Mouse (Mus musculus): ENCODE results near the gene Nfx1.

DNA sequence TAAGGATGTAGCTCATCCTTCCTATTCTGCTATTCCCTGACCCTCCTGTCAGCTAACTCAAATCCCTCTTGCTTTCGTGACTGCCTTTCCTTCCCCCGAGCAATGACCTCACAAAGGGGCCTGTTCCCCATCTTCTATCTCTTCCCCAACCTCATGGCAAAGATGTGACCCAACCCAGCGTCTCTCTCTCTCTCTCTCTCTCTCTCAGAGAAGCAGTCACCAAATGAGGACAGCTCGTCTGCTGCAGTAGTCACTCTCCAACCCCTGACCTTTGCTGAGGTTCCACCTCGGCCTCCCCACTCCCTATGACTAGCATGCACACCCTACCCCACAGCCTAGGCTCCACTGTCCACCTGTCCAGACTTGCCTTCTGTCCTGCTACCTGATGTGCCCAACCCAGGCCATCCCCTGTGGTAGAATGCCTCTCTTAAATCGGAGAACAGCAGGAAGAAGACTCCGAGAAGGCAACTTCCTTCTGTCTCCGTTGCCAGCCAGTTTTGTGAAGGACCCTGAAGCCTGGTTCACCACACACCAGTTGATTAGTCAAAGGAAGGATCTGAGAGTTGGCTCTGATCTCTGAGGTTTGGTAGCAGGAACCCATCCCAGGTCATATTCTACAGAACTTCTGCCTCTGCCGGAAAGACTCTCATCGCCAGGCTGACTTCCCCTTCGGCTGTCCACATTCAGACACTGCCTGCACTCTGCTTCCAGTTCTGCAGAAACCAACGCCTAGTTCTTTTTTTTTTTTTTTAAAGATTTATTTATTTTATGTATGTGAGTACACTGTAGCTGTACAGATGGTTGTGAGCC, 102.5 kb downstream of the Nfx1 start:
- TF ChIP-seq CTCF (conservative IDR thresholded peaks at IDR 0.05; ENCODE audit: insufficient read depth, insufficient read length, low read depth, low read length) (no peak), POLR2A (IDR thresholded peaks at IDR 0.05; ENCODE audit: low read depth, low read length) (no peak)
